Mouse (Mus musculus) ovary, postnatal 14 days (tissue): ENCODE data around the gene Cd52.

Experiments used
- DNase-seq: peaks from one replicate; pipeline ENCODE4 v3.0.0; 2022; ENCODE audit warnings: low spot score

Gene Cd52

DNA sequence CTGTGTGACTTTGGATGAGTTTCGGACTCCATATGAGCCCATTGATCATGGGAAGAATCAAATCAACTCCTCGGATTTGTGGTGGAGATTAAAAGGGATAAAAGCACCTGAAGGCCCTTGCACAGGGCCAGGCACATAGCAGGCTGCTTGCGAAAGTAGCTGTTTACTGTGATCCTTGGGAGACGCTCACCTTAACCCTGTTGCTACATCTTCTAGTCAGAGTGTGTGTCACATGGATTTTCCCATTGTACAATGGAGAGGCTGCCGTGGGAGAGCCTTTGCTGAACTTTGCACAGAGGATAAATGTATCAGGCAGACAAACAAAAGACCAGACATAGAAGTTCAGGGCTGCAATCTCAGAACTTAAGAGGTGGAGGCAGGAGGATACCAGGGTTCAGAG is 43.0 kb downstream of the Cd52 start:
- no peak for DNase-seq

DNA sequence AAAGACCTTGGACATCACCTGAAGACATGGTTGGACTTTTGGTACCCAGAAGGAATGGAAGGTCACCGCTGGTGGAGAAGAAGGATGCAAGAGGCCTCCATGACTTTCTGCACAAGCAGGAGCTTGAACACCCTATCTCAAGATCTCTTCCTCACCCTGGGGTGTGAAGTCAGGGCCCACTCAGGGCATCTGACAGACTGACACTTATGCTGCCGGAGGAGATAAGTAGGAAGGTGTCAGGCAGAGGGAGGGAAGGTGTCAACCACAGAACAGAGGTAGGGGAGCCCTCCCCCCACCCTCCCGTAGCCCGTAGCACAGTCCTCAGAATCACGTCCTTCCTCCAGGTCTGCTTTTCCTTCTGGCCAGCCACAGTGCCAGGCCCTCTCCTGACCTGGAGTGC is 47.2 kb downstream of the Cd52 start:
- no peak for DNase-seq

DNA sequence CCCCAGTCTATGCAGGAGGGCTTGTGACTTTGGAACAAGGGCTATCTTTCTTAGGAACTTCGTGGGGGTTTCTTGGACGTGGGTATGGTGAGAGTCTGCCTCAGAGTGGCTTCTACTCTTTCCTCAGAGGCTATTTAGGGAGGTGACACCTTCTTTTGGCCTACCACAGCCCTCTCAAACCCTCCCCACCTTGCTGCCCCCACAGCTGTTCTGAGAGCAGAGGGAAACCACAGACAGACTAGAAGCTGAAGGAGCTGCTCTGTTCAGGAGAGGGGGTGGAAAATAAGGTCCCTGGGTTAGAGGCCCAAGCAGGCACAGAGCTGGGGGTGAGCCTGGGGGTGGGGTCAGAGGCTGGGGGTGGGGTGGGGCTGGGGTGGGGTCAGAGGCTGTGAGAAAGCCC is 51.8 kb downstream of the Cd52 start:
- no peak for DNase-seq

DNA sequence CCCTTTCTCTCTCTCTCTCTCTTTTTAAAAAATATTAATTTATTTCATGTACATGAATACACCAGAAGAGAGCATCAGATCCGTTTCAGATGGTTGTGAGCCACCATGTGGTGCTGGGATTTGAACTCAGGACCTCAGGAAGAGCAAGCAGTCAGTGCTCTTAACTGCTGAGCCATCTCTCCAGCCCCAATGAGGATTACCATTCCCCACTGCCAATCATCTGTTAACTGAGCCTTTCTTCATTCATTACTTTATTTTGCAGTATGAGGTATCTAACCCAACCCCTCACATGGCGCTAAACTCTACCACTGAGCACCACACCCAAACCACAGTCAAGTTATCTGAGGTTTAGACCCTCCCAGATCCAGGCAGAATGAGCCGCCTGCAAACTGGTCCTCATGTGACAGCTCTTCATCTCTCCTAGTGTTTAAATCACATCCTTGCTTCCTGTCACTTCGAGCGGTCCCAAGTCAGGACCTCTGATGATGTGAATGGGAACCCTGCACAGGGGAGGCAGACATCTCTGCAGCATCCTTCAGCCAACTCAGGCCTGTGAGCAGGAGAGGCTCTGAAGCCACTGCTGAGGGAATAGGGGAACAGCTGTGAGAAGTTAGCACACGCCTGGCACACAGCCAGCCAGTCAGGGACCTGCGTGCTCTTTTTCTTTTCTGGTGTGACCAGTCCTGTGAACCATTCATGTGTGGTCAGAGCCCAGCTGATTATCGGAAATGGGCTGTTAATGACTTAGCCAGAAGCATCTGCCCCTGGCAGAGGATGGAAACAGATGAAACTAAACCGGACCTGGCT is 53.4 kb downstream of the Cd52 start:
- DNase-seq, result no peak

- peak; percentile 70 for DNase-seq
Measured at GRCm38 (mm10) chr4:134035953-134036352, 58.9 kb downstream of the Cd52 start.
